Mouse (Mus musculus) megakaryocyte, adult 5-6 weeks (primary cell): Measurements from ENCODE around the gene Cd40. TPM values are rescaled to one million over a fixed set of nuclear protein-coding genes. Genes with fewer than 3 reads are reported as not detected.

ENCODE experiments used
- ATAC-seq: 2 replicates; pipeline ENCODE4 v1.8.0; 2016; ENCODE audit warnings: mild to moderate bottlenecking, inconsistent platforms; ENCODE audit not compliant: poor library complexity, severe bottlenecking
- total RNA-seq, 2 experiments: library from RNA; stranded (forward) in 1 of 2; stranded (reverse) in 1 of 2; fragments of 153-499, 151-499 nt in 1 of 2; fragments of 221-1000, 200-1000 nt in 1 of 2; gene quantifications; 2 replicates each; pipeline versions ENCODE4 v1.2.3 to v1.2.4; 2015 to 2017

Cd40 gene
- total RNA-seq, 2 experiments from 2014 or later: 17.0 to 22.5 TPM

- ATAC-seq: no peak
These were observed 45.3 kb downstream of the Cd40 start for GRCm38 (mm10) chr2:165100749-165101148.

GRCm38 (mm10) chr2:165102920-165103319 is 47.5 kb downstream of the Cd40 start:
- peak; percentile 59 for ATAC-seq

GRCm38 (mm10) chr2:165105513-165106079 is 50.2 kb downstream of the Cd40 start:
- no peak for ATAC-seq

DNA sequence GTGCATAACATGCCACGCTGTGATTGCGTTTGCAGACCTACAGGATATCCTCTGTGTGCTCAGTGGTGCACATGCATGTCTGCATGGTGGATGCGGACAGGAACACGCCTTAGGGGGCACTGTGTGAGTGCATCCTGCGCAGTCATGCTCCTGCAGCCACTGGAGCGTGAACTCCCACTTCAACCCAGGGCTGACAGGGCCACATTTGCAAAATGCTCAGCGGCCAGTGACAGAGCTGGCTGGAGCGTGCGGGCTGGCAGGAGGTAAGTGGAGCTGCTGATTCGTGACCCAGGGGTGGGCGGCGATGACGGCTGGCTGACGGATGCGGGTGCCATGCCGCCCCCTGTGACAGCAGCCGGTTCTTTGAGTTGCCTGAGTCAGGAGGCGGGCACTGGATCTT is 51.2 kb downstream of the Cd40 start:
- no peak for ATAC-seq

DNA sequence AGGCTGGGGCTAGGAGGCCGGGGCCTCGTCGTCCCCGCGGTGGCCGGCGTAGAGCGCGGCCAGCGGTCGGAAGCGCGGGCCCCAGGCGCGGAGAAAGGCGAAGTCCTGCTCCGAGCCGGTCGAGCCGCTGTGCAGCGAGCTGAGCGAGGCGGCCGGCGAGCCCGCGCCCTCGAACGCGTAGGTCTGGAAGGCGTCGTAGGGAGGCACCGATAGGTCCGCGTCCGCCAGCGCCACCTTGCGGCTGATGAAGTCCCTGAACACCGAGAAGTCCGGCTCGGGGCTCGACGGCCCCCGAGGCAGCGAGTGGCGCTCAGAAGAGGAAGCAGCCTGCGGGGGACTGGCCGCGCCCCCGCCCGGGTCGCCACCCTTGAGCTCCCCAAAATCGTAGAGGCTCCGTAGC is 56.7 kb downstream of the Cd40 start:
- peak; percentile 95 for ATAC-seq

GRCm38 (mm10) chr2:165113733-165114132 is 58.3 kb downstream of the Cd40 start:
- ATAC-seq: no peak

DNA sequence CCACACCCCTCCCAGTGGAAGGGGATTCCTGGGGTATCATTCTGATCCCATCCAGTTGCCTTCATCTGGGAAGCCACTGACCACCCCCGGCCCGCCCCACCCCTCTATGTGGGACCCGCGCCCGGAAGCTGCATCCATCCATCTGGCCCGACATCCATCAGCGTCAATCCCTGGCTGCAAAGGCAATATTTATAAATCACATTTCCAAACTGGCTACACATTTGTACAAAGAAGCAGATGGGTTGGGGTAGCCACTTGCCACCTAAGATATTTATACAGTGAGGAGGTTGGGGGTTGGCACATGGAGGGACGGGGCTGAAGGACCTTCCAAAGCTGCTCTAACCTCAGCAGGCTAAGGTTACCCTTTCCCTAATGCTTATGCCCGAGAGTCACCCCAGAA is 65.3 kb downstream of the Cd40 start:
- no peak for ATAC-seq

DNA sequence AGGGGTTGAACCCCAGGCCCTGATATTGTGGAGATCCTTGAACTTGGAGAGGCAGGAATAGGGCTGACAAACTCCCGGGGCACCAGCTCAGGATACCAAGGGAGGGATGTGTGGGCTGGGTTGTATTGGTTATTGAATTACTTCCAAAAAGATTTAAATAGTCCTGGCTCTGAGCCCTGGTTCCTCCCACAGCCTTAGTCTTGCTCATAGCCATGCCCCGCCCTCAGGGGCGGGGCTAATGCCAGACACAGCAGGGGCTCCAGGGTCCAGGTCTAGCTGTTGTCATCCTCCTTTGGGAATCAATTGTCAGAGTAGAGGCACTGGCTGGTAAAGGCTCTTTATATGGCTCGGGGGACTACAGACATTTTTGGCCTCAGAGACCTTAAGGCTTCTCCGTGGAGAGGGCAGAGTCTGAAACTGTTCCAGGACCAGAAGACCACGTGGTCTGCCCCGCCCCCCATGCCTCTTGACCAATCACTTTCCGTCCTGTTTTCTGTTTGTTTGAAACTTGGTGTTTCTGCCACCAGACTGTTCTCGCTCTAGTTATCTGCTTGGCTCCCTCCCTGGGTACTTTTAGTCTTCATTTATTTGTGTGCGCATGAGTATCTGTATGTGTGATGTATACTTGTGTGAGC is 65.9 kb downstream of the Cd40 start:
- no peak for ATAC-seq

Other genes starting within 250 kb of the Cd40 start
- 5.7 and 6.4 TPM in 2 replicates for gene Zswim1, start 232.9 kb upstream of the Cd40 start, total RNA-seq (2015)
- 2.9 TPM in 2 replicates for gene Zswim1, start 232.9 kb upstream of the Cd40 start, total RNA-seq (2017)
- not detected in 2 replicates for gene Spata25, start 227.1 kb upstream of the Cd40 start, total RNA-seq (2015)
- not detected in 2 replicates for gene Spata25, start 227.1 kb upstream of the Cd40 start, total RNA-seq (2017)
- 192 and 200 TPM in 2 replicates for gene Ctsa, start 222.8 kb upstream of the Cd40 start, total RNA-seq (2015)
- gene Ctsa, start 222.8 kb upstream of the Cd40 start, total RNA-seq (2017): 224 and 228 TPM in 2 replicates
- 2.7 and 3.4 TPM in 2 replicates for gene Neurl2, start 222.2 kb upstream of the Cd40 start, total RNA-seq (2015)
- gene Neurl2, start 222.2 kb upstream of the Cd40 start, total RNA-seq (2017): 1.6 and 1.8 TPM in 2 replicates
- gene Pltp, start 197.9 kb upstream of the Cd40 start, total RNA-seq (2015): 3.8 and 7.1 TPM in 2 replicates
- gene Pltp, start 197.9 kb upstream of the Cd40 start, total RNA-seq (2017): 1.8 and 3.6 TPM in 2 replicates
- gene Pcif1, start 176.3 kb upstream of the Cd40 start, total RNA-seq (2015): 38.4 and 47.1 TPM in 2 replicates
- 31.2 and 33.4 TPM in 2 replicates for gene Pcif1, start 176.3 kb upstream of the Cd40 start, total RNA-seq (2017)
- gene Zfp335, start 143.9 kb upstream of the Cd40 start, total RNA-seq (2015): 15.6 and 16.1 TPM in 2 replicates
- gene Zfp335, start 143.9 kb upstream of the Cd40 start, total RNA-seq (2017): 9.4 and 10.0 TPM in 2 replicates
- 326 and 367 TPM in 2 replicates for gene Mmp9, start 114.8 kb upstream of the Cd40 start, total RNA-seq (2015)
- gene Mmp9, start 114.8 kb upstream of the Cd40 start, total RNA-seq (2017): 217 and 317 TPM in 2 replicates
- gene Slc12a5, start 94.8 kb upstream of the Cd40 start, total RNA-seq (2015): 0.91 and 1.3 TPM in 2 replicates
- 0.48 and 0.89 TPM in 2 replicates for gene Slc12a5, start 94.8 kb upstream of the Cd40 start, total RNA-seq (2017)
- 9.3 and 9.8 TPM in 2 replicates for gene Ncoa5, start 20.8 kb upstream of the Cd40 start, total RNA-seq (2015)
- 15.6 and 26.8 TPM in 2 replicates for gene Ncoa5, start 20.8 kb upstream of the Cd40 start, total RNA-seq (2017)
- not detected in 2 replicates for gene 1700025C18Rik, start 35.1 kb downstream of the Cd40 start, total RNA-seq (2015)
- not detected in 2 replicates for gene 1700025C18Rik, start 35.1 kb downstream of the Cd40 start, total RNA-seq (2017)
- gene Cdh22, start 179.2 kb downstream of the Cd40 start, total RNA-seq (2015): 0.09 TPM in 1 of 2 replicates, not detected in the other
- 0.07 TPM in 1 of 2 replicates, not detected in the other for gene Cdh22, start 179.2 kb downstream of the Cd40 start, total RNA-seq (2017)
- 57.2 and 57.5 TPM in 2 replicates for gene Slc35c2, start 232.2 kb downstream of the Cd40 start, total RNA-seq (2015)
- 52.8 and 71.8 TPM in 2 replicates for gene Slc35c2, start 232.2 kb downstream of the Cd40 start, total RNA-seq (2017)